ENCODE assay signal across 8 mouse cellular contexts in genomic region chr5:137045402-137046323, GRCm38 (mm10). TPM values are rescaled to one million over a fixed set of nuclear protein-coding genes. Genes with fewer than 3 reads are reported as not detected.
DNase-seq lines count a peak whose midpoint lies in the region; ATAC-seq lines count a peak whose summit lies in the region.

Gene Ap1s1, minus strand, starts transcription at chr5:137046135.

- no peaks in the 10 kb centered on the region for H3K9me3 ChIP-seq in hindbrain, embryonic 15.5 days

- no peaks in the 10 kb centered on the region for H3K27me3 ChIP-seq in hindbrain, embryonic 15.5 days

- 1% methylated on average over 48 of the region's 48 CpGs for WGBS in hindbrain, embryonic 15.5 days

- peak within 1 kb of the TSS; percentile 77 for H3K4me2 ChIP-seq in hindbrain, embryonic 15.5 days

- H3K4me3 ChIP-seq in hindbrain, embryonic 15.5 days: peak within 1 kb of the TSS; percentile 61

- peak; percentile 96 for DNase-seq in T-cell, adult 2 months (ENCODE audit: low spot score)
- DNase-seq in cerebellum, postnatal 36 days: peak; percentile 98 to 99
- peak; percentile 98 to 99 for DNase-seq in frontal cortex, postnatal 36 days (ENCODE audit: low spot score in 2 of 2)
- peak; percentile 96 for DNase-seq in left cerebral cortex, adult 11 months (ENCODE audit: low spot score)
- DNase-seq in lung, postnatal 4 days: peak; percentile 98
- peak; percentile 85 for DNase-seq in retina, postnatal 7 days (ENCODE audit: low read depth, low spot score)
- DNase-seq in urinary bladder, adult 2 months (ENCODE audit: low spot score): peak; percentile 94

- peaks cover 14% of the 10 kb centered on the region for H3K4me1 ChIP-seq in hindbrain, embryonic 15.5 days (replicated peaks)

- peak within 1 kb of the TSS; percentile 80 for H3K27ac ChIP-seq in hindbrain, embryonic 15.5 days (replicated peaks)

- peak; percentile 94 for ATAC-seq in hindbrain, embryonic 15.5 days (ENCODE audit: low FRiP score, low read depth)

- H3K9ac ChIP-seq in hindbrain, embryonic 15.5 days: peak within 1 kb of the TSS; percentile 83

- H3K36me3 ChIP-seq in hindbrain, embryonic 15.5 days: peaks cover 19% of the 10 kb centered on the region

RNA-seq across cellular contexts. Expression of gene Ap1s1, which starts in this region (rescaled TPM):
- polyA plus RNA-seq in hindbrain, embryonic 15.5 days (2015; fragmentation: Nextera tagmentation; extraction: Ambion mirVana): 237 and 239 TPM in 2 replicates
- polyA plus RNA-seq in urinary bladder, adult 2 months (2012; rRNA removed): 96.2 and 118 TPM in 2 replicates

Comparison
In these comparisons a context has a peak if more than half of its experiments do, and no peak if none do; other contexts are left out.
1. Peak in every context shown above with its lines: DNase-seq, ATAC-seq, H3K4me3 ChIP-seq and H3K27ac ChIP-seq.